Mouse (Mus musculus): Measurements from ENCODE around the gene Snrpd3. TPM values are rescaled to one million over a fixed set of nuclear protein-coding genes. Genes with fewer than 3 reads are reported as not detected.
A peak's percentile ranks its signal among the peaks of the same experiment; 100 is the strongest.

Snrpd3 gene
- polyA plus RNA-seq, 1 experiment from 2014 or later: 122 TPM

- no peak for ATAC-seq (replicated peaks)
- no peaks in the 10 kb centered on the region for H3K9me3 ChIP-seq
- WGBS: 81% methylated on average over 2 of the region's 2 CpGs
- H3K27ac ChIP-seq: no peak overlapping the region
- H3K9ac ChIP-seq: no peak overlapping the region
- H3K4me1 ChIP-seq: peaks cover 14% of the 10 kb centered on the region
- H3K27me3 ChIP-seq (replicated peaks): no peaks in the 10 kb centered on the region
- H3K4me2 ChIP-seq: no peak overlapping the region
- peaks cover 5% of the 10 kb centered on the region; the same call in 1 of the 2 replicates for H3K36me3 ChIP-seq (replicated peaks)
- no peak overlapping the region for H3K4me3 ChIP-seq
Observed at GRCm38 (mm10) chr10:75552106-75552505, 34.8 kb downstream of the Snrpd3 start.

- Histone ChIP-seq H3K36me3 (replicated peaks) (peaks cover 5% of the 10 kb centered on the region; the same call in 1 of the 2 replicates), H3K4me3 (no peak overlapping the region), H3K4me2 (no peak overlapping the region), H3K9me3 (no peaks in the 10 kb centered on the region), H3K9ac (no peak overlapping the region), H3K27ac (no peak overlapping the region), H3K4me1 (peaks cover 22% of the 10 kb centered on the region), H3K27me3 (replicated peaks) (no peaks in the 10 kb centered on the region)
- ATAC-seq (replicated peaks): no peak
- 75% methylated on average over 13 of the region's 13 CpGs for WGBS
Observed at GRCm38 (mm10) chr10:75552701-75553450, 35.5 kb downstream of the Snrpd3 start.

- Histone ChIP-seq H3K27ac (no peak overlapping the region), H3K36me3 (replicated peaks) (peaks cover 5% of the 10 kb centered on the region; the same call in 1 of the 2 replicates), H3K4me1 (peaks cover 32% of the 10 kb centered on the region), H3K9ac (no peak overlapping the region), H3K4me2 (no peak overlapping the region), H3K27me3 (replicated peaks) (no peaks in the 10 kb centered on the region), H3K9me3 (no peaks in the 10 kb centered on the region), H3K4me3 (no peak overlapping the region)
- no peak for ATAC-seq (replicated peaks)
- 93% methylated on average over 8 of the region's 8 CpGs for WGBS
Observed at GRCm38 (mm10) chr10:75554090-75554489, 36.7 kb downstream of the Snrpd3 start.

GRCm38 (mm10) chr10:75555557-75555956, 38.2 kb downstream of the Snrpd3 start:
- ATAC-seq (replicated peaks): no peak
- Histone ChIP-seq H3K4me2 (no peak overlapping the region), H3K4me3 (no peak overlapping the region), H3K36me3 (replicated peaks) (peaks cover 5% of the 10 kb centered on the region; the same call in 1 of the 2 replicates), H3K27ac (peak overlapping the region; percentile 42; the same call in 1 of the 2 replicates), H3K27me3 (replicated peaks) (no peaks in the 10 kb centered on the region), H3K9me3 (no peaks in the 10 kb centered on the region), H3K9ac (no peak overlapping the region), H3K4me1 (peaks cover 37% of the 10 kb centered on the region)
- 66% methylated on average over 6 of the region's 6 CpGs for WGBS

GRCm38 (mm10) chr10:75556026-75556425, 38.7 kb downstream of the Snrpd3 start:
- Histone ChIP-seq H3K27ac (peak overlapping the region; percentile 97), H3K4me2 (no peak overlapping the region), H3K4me3 (no peak overlapping the region), H3K27me3 (replicated peaks) (peaks cover 2% of the 10 kb centered on the region; the same call in 1 of the 2 replicates), H3K9me3 (no peaks in the 10 kb centered on the region), H3K36me3 (replicated peaks) (peaks cover 5% of the 10 kb centered on the region; the same call in 1 of the 2 replicates), H3K4me1 (peaks cover 42% of the 10 kb centered on the region), H3K9ac (no peak overlapping the region)
- 24% methylated on average over 9 of the region's 9 CpGs for WGBS
- peak; percentile 10; the same call in 1 of the 2 replicates for ATAC-seq (replicated peaks)

GRCm38 (mm10) chr10:75558515-75558914, 41.2 kb downstream of the Snrpd3 start:
- peaks cover 7% of the 10 kb centered on the region for H3K27me3 ChIP-seq (replicated peaks)
- H3K4me1 ChIP-seq: peaks cover 46% of the 10 kb centered on the region
- 17% methylated on average over 3 of the region's 3 CpGs for WGBS
- peaks cover 3% of the 10 kb centered on the region; the same call in 1 of the 2 replicates for H3K36me3 ChIP-seq (replicated peaks)
- no peaks in the 10 kb centered on the region for H3K9me3 ChIP-seq
- ATAC-seq (replicated peaks): peak; percentile 37
- H3K9ac ChIP-seq: peak overlapping the region; percentile 93
- peak overlapping the region; percentile 82 for H3K4me2 ChIP-seq
- peak overlapping the region; percentile 97 for H3K27ac ChIP-seq
- H3K4me3 ChIP-seq: peak overlapping the region; percentile 63

GRCm38 (mm10) chr10:75559041-75559675, 41.8 kb downstream of the Snrpd3 start:
- Histone ChIP-seq H3K4me1 (peaks cover 46% of the 10 kb centered on the region), H3K27ac (peak overlapping the region; percentile 97)
- ATAC-seq (replicated peaks): peak; percentile 30

GRCm38 (mm10) chr10:75559676-75560548, 42.6 kb downstream of the Snrpd3 start, which contains the start of gene Lrrc75b:
TSS of gene Lrrc75b (minus strand) at chr10:75560330.
- Histone ChIP-seq H3K27me3 (replicated peaks) (peaks cover 7% of the 10 kb centered on the region), H3K36me3 (replicated peaks) (no peaks in the 10 kb centered on the region; the same call in 1 of the 2 replicates), H3K4me3 (peak within 1 kb of the TSS; percentile 63), H3K9me3 (no peaks in the 10 kb centered on the region), H3K27ac (peak within 1 kb of the TSS; percentile 97), H3K9ac (peak within 1 kb of the TSS; percentile 93), H3K4me2 (peak within 1 kb of the TSS; percentile 82), H3K4me1 (peaks cover 46% of the 10 kb centered on the region)
- under 1% methylated on average over 70 of the region's 75 CpGs for WGBS
- peak; percentile 63 for ATAC-seq (replicated peaks)

More at GRCm38 (mm10) chr10:75559041-75559675, 41.8 kb downstream of the Snrpd3 start:
- 3% methylated on average over 14 of the region's 14 CpGs for WGBS
- H3K4me2 ChIP-seq: peak overlapping the region; percentile 82
- H3K36me3 ChIP-seq (replicated peaks): no peaks in the 10 kb centered on the region; the same call in 1 of the 2 replicates
- H3K4me3 ChIP-seq: peak overlapping the region; percentile 63
- peaks cover 7% of the 10 kb centered on the region for H3K27me3 ChIP-seq (replicated peaks)
- peak overlapping the region; percentile 93 for H3K9ac ChIP-seq
- no peaks in the 10 kb centered on the region for H3K9me3 ChIP-seq

- H3K4me1 ChIP-seq: peaks cover 46% of the 10 kb centered on the region
- ATAC-seq (replicated peaks): peak; percentile 46
- peak overlapping the region; percentile 63 for H3K4me3 ChIP-seq
- peak overlapping the region; percentile 97 for H3K27ac ChIP-seq
- no peaks in the 10 kb centered on the region for H3K9me3 ChIP-seq
- peak overlapping the region; percentile 93 for H3K9ac ChIP-seq
- peak overlapping the region; percentile 82 for H3K4me2 ChIP-seq
- H3K27me3 ChIP-seq (replicated peaks): peaks cover 7% of the 10 kb centered on the region
- H3K36me3 ChIP-seq (replicated peaks): no peaks in the 10 kb centered on the region
- 11% methylated on average over 6 of the region's 6 CpGs for WGBS
Observed at GRCm38 (mm10) chr10:75560549-75560899, 43.2 kb downstream of the Snrpd3 start.

GRCm38 (mm10) chr10:75561071-75561654, 43.8 kb downstream of the Snrpd3 start, which contains the start of gene Ggt1:
TSS of gene Ggt1 (plus strand) at chr10:75561604.
- H3K27ac ChIP-seq: peak within 1 kb of the TSS; percentile 97
- 51% methylated on average over 10 of the region's 10 CpGs for WGBS
- H3K4me3 ChIP-seq: peak within 1 kb of the TSS; percentile 63
- no peaks in the 10 kb centered on the region for H3K9me3 ChIP-seq
- H3K4me2 ChIP-seq: peak within 1 kb of the TSS; percentile 82
- no peaks in the 10 kb centered on the region for H3K36me3 ChIP-seq (replicated peaks)
- ATAC-seq (replicated peaks): no peak
- peak within 1 kb of the TSS; percentile 93 for H3K9ac ChIP-seq
- peaks cover 42% of the 10 kb centered on the region for H3K4me1 ChIP-seq
- H3K27me3 ChIP-seq (replicated peaks): peaks cover 7% of the 10 kb centered on the region

GRCm38 (mm10) chr10:75562596-75562995, 45.2 kb downstream of the Snrpd3 start:
- 87% methylated on average over 8 of the region's 8 CpGs for WGBS

More at GRCm38 (mm10) chr10:75562596-75562995, 45.2 kb downstream of the Snrpd3 start:
- Histone ChIP-seq H3K4me2 (no peak overlapping the region), H3K9ac (no peak overlapping the region), H3K27ac (no peak overlapping the region), H3K36me3 (replicated peaks) (no peaks in the 10 kb centered on the region), H3K27me3 (replicated peaks) (peaks cover 7% of the 10 kb centered on the region), H3K4me1 (peaks cover 28% of the 10 kb centered on the region), H3K9me3 (no peaks in the 10 kb centered on the region), H3K4me3 (no peak overlapping the region)
- ATAC-seq (replicated peaks): no peak

All from midbrain, embryonic 15.5 days (tissue).